Mouse (Mus musculus) forebrain, embryonic 11.5 days (tissue): Measurements from ENCODE around the gene Grn. TPM values are rescaled to one million over a fixed set of nuclear protein-coding genes. Genes with fewer than 3 reads are reported as not detected.

Experiments
- ATAC-seq: fragments of 200-750 bp; cut with Nextera tagmentation; replicated peaks from 2 replicates; pipeline ENCODE4 v1.8.0; 2017; ENCODE audit warnings: moderate TSS enrichment; ENCODE audit not compliant: low FRiP score
- DNase-seq: peaks from one replicate; pipeline ENCODE4 v3.0.0-alpha.2; 2017; ENCODE audit warnings: low spot score
- H3K27ac ChIP-seq: fragments of 300-500 bp; sonication (generic); 2 replicates; pipeline ENCODE4 v1.5.1; 2014; ENCODE audit warnings: low read depth, low read length
- H3K27me3 ChIP-seq: fragments of 300-500 bp; sonication (generic); 2 replicates; pipeline ENCODE4 v1.6.1; 2014; ENCODE audit warnings: mild to moderate bottlenecking, low read length, mixed read lengths; ENCODE audit not compliant: control insufficient read depth, insufficient read depth
- H3K36me3 ChIP-seq: fragments of 300-500 bp; sonication (generic); 2 replicates; pipeline ENCODE4 v1.6.1; 2014; ENCODE audit warnings: mild to moderate bottlenecking, low read length, moderate library complexity, mixed read lengths; ENCODE audit not compliant: control insufficient read depth, insufficient read depth
- H3K4me1 ChIP-seq: fragments of 300-500 bp; sonication (generic); replicated peaks from 2 replicates; pipeline ENCODE4 v1.6.1; 2014; ENCODE audit warnings: low read length, mixed read lengths; ENCODE audit not compliant: control insufficient read depth, insufficient read depth
- H3K4me2 ChIP-seq: fragments of 300-500 bp; sonication (generic); 2 replicates; pipeline ENCODE4 v1.6.1; 2014; ENCODE audit warnings: low read depth, mild to moderate bottlenecking, low read length, moderate library complexity, mixed read lengths; ENCODE audit not compliant: severe bottlenecking
- H3K4me3 ChIP-seq: fragments of 300-500 bp; sonication (generic); 2 replicates; pipeline ENCODE4 v1.5.1; 2014; ENCODE audit warnings: low read depth, low read length
- H3K9ac ChIP-seq: fragments of 300-500 bp; sonication (generic); 2 replicates; pipeline ENCODE4 v1.6.1; 2014; ENCODE audit warnings: low read length
- H3K9me3 ChIP-seq: fragments of 300-500 bp; sonication (generic); 2 replicates; pipeline ENCODE4 v1.6.1; 2016; ENCODE audit warnings: low read length, mixed read lengths; ENCODE audit not compliant: control insufficient read depth
- WGBS: fragments of 180-500 bp; shearing (Covaris S2); extraction: QIAGEN DNeasy Blood & Tissue Kit; methylation state at CpG from one replicate; pipeline ENCODE4 v1.1.7; 2014; 5-methylcytosine and 5-hydroxymethylcytosine counted together
- polyA plus RNA-seq: library from polyadenylated mRNA; unstranded; fragments of >200 nt; fragmentation: Nextera tagmentation; extraction: Ambion mirVana; gene quantifications from 2 replicates; pipeline ENCODE4 v1.2.1, GENCODE M21; 2014

Gene Grn
- polyA plus RNA-seq, 1 experiment from 2014 or later: 65.7 TPM

- peak overlapping the region; percentile 82; the same call in 1 of the 2 replicates for H3K4me2 ChIP-seq
- peaks cover under 1% of the 10 kb centered on the region; the same call in 1 of the 2 replicates for H3K27me3 ChIP-seq
- DNase-seq (no peak), ATAC-seq (no peak)
- peaks cover 13% of the 10 kb centered on the region for H3K4me1 ChIP-seq
- H3K4me3 ChIP-seq: peak overlapping the region; percentile 77; the same call in 1 of the 2 replicates
- H3K27ac ChIP-seq: no peak overlapping the region
- no peaks in the 10 kb centered on the region for H3K9me3 ChIP-seq
- peak overlapping the region; percentile 89; the same call in 1 of the 2 replicates for H3K9ac ChIP-seq
- peaks cover 9% of the 10 kb centered on the region for H3K36me3 ChIP-seq
- WGBS: 89% methylated on average over 11 of the region's 11 CpGs
Measured at GRCm38 (mm10) chr11:102405544-102406285, 24.4 kb upstream of the Grn start.

- no peaks in the 10 kb centered on the region for H3K27me3 ChIP-seq
- peaks cover 9% of the 10 kb centered on the region for H3K36me3 ChIP-seq
- DNase-seq (no peak), ATAC-seq (no peak)
- H3K4me3 ChIP-seq: peak overlapping the region; percentile 77
- peaks cover 13% of the 10 kb centered on the region for H3K4me1 ChIP-seq
- H3K9me3 ChIP-seq: no peaks in the 10 kb centered on the region
- H3K4me2 ChIP-seq: peak overlapping the region; percentile 82
- WGBS: 13% methylated on average over 3 of the region's 3 CpGs
- H3K27ac ChIP-seq: no peak overlapping the region
- peak overlapping the region; percentile 89 for H3K9ac ChIP-seq
Measured at GRCm38 (mm10) chr11:102406401-102406800, 23.7 kb upstream of the Grn start.

- under 1% methylated on average over 61 of the region's 85 CpGs for WGBS
- peak overlapping the region; percentile 77 for H3K4me3 ChIP-seq
- peaks cover 9% of the 10 kb centered on the region for H3K36me3 ChIP-seq
- peak overlapping the region; percentile 82 for H3K4me2 ChIP-seq
- peaks cover 13% of the 10 kb centered on the region for H3K4me1 ChIP-seq
- DNase-seq (peak; percentile 97), ATAC-seq (peak; percentile 69)
- H3K27ac ChIP-seq: peak overlapping the region; percentile 76
- H3K9me3 ChIP-seq: no peaks in the 10 kb centered on the region
- H3K27me3 ChIP-seq: no peaks in the 10 kb centered on the region
- peak overlapping the region; percentile 89 for H3K9ac ChIP-seq
Measured at GRCm38 (mm10) chr11:102406900-102407833, 22.9 kb upstream of the Grn start.

GRCm38 (mm10) chr11:102407834-102408215, 22.3 kb upstream of the Grn start, which contains the start of gene Slc25a39:
Slc25a39 (minus strand) TSS chr11:102407946.
- under 1% methylated on average over 19 of the region's 19 CpGs for WGBS

GRCm38 (mm10) chr11:102408344-102408876, 21.7 kb upstream of the Grn start:
- under 1% methylated on average over 32 of the region's 32 CpGs for WGBS
- DNase-seq (peak; percentile 99), ATAC-seq (peak; percentile 91)
- Histone ChIP-seq H3K4me2 (peak overlapping the region; percentile 82), H3K36me3 (no peaks in the 10 kb centered on the region; the same call in 1 of the 2 replicates), H3K4me1 (peaks cover 13% of the 10 kb centered on the region), H3K9me3 (no peaks in the 10 kb centered on the region), H3K9ac (peak overlapping the region; percentile 89), H3K4me3 (peak overlapping the region; percentile 77), H3K27ac (peak overlapping the region; percentile 76; the same call in 1 of the 2 replicates), H3K27me3 (no peaks in the 10 kb centered on the region)

More at GRCm38 (mm10) chr11:102407834-102408215, 22.3 kb upstream of the Grn start, which contains the start of gene Slc25a39:
- no peaks in the 10 kb centered on the region for H3K27me3 ChIP-seq
- H3K4me3 ChIP-seq: peak within 1 kb of the TSS; percentile 77
- peaks cover 5% of the 10 kb centered on the region for H3K36me3 ChIP-seq
- ATAC-seq: peak; percentile 16; the same call in 1 of the 2 replicates
- H3K4me1 ChIP-seq: peaks cover 13% of the 10 kb centered on the region
- H3K9ac ChIP-seq: peak within 1 kb of the TSS; percentile 89
- H3K4me2 ChIP-seq: peak within 1 kb of the TSS; percentile 82
- DNase-seq: peak; percentile 71
- no peaks in the 10 kb centered on the region for H3K9me3 ChIP-seq
- H3K27ac ChIP-seq: peak within 1 kb of the TSS; percentile 76

- Histone ChIP-seq H3K4me1 (peaks cover 13% of the 10 kb centered on the region), H3K36me3 (no peaks in the 10 kb centered on the region), H3K27me3 (no peaks in the 10 kb centered on the region), H3K27ac (0 out of 2 replicates have a peak overlapping the region, but pooled peaks have one; percentile 41), H3K4me3 (peak overlapping the region; percentile 77), H3K9me3 (no peaks in the 10 kb centered on the region), H3K4me2 (peak overlapping the region; percentile 40; the same call in 1 of the 2 replicates), H3K9ac (peak overlapping the region; percentile 27; the same call in 1 of the 2 replicates)
- ATAC-seq (no peak), DNase-seq (no peak)
- 41% methylated on average over 15 of the region's 15 CpGs for WGBS
Measured at GRCm38 (mm10) chr11:102408888-102409794, 21.0 kb upstream of the Grn start.

- H3K36me3 ChIP-seq: no peaks in the 10 kb centered on the region
- DNase-seq: no peak
- 80% methylated on average over 3 of the region's 3 CpGs for WGBS
- no peaks in the 10 kb centered on the region for H3K9me3 ChIP-seq
- ATAC-seq: no peak
- no peak overlapping the region for H3K9ac ChIP-seq
- H3K4me2 ChIP-seq: no peak overlapping the region
- H3K27me3 ChIP-seq: no peaks in the 10 kb centered on the region
- H3K4me1 ChIP-seq: peaks cover 12% of the 10 kb centered on the region
- no peak overlapping the region for H3K4me3 ChIP-seq
- no peak overlapping the region for H3K27ac ChIP-seq
Measured at GRCm38 (mm10) chr11:102409795-102410330, 20.3 kb upstream of the Grn start.
